Mouse (Mus musculus): ENCODE data around the gene Ipo8.
A peak's percentile ranks its signal among the peaks of the same experiment; 100 is the strongest.

Gene Ipo8

GRCm38 (mm10) chr6:148750183-148750582 lies 81.1 kb downstream of the Ipo8 start:
- Histone ChIP-seq H3K9me3 (ENCODE audit: low read length) (no peaks in the 10 kb centered on the region), H3K4me3 (replicated peaks; ENCODE audit: low read length) (no peak overlapping the region), H3K4me1 (replicated peaks; ENCODE audit: low read depth, low read length) (no peaks in the 10 kb centered on the region), H3K27me3 (ENCODE audit: insufficient read depth, low read length) (0 out of 2 replicates have a peak, but pooled peaks cover 3% of the 10 kb centered on the region), H3K36me3 (ENCODE audit: insufficient read depth, low read length) (no peaks in the 10 kb centered on the region)
- TF ChIP-seq CTCF (conservative IDR thresholded peaks at IDR 0.05; ENCODE audit: low read length) (no peak), POU5F1 (IDR thresholded peaks at IDR 0.05; ENCODE audit: borderline replicate concordance, low read length) (no peak), NANOG (IDR thresholded peaks at IDR 0.05; ENCODE audit: borderline replicate concordance, low read length) (no peak)

DNA sequence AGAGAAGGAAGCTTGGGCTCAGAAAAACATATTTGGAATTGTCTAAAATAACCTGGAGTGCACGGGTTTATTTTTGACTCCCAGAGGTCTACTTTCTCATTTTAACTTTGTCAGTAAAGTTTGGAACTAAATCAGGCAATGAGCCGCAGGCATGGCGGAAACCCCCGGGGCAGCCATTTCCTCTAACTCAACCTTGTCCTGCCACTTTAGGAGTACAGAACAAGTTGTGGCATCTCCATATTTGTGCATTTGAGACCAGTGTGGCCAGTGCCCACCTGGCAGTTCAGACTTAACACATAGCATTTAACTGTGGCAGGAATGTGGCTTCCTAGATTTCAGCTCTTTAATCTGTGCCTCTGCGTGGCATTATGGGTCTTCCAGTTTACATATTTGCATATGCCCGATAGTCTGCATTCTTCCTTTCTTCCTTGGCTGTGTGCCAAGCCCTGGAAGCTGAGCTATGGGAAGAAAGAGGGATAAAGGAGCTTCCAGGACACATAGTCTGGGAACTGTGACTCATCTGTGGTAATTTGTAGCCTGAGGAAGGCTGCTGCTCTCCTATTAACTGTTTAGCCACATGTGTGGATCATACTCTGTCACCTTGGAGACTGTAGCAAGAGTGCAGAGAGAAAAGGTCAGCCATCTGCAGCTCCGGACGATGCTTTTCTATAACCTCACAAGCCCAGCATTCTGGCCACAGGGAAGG lies 90.6 kb downstream of the Ipo8 start:
- Histone ChIP-seq H3K27me3 (ENCODE audit: insufficient read depth, low read length) (no peaks in the 10 kb centered on the region), H3K4me3 (replicated peaks; ENCODE audit: low read length) (no peak overlapping the region), H3K9me3 (ENCODE audit: low read length) (no peaks in the 10 kb centered on the region), H3K4me1 (replicated peaks; ENCODE audit: low read depth, low read length) (no peaks in the 10 kb centered on the region), H3K36me3 (ENCODE audit: insufficient read depth, low read length) (no peaks in the 10 kb centered on the region)
- TF ChIP-seq NANOG (IDR thresholded peaks at IDR 0.05; ENCODE audit: borderline replicate concordance, low read length), result no peak
- no peak for TF ChIP-seq POU5F1 (IDR thresholded peaks at IDR 0.05; ENCODE audit: borderline replicate concordance, low read length)
- TF ChIP-seq CTCF (conservative IDR thresholded peaks at IDR 0.05; ENCODE audit: low read length), result no peak

DNA sequence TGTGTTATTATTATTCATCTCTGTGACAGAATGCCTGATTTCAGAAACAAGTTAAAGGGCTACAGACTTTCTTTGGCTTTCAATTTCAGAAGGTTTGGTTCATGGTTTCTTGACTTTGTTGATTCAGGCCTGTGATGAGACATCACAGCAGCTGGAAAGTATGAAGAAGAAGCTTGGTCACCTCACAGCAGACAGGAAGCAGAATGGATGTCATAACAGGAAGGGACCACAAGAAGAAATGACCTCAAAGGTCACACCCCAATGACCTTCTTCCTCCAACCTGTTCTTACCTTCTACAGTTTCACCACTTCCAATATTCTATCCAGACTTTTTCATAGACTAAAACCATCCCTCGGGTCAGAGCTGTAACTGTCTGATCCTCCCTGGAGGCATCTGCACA lies 94.9 kb downstream of the Ipo8 start:
- Histone ChIP-seq H3K4me3 (replicated peaks; ENCODE audit: low read length) (no peak overlapping the region), H3K9me3 (ENCODE audit: low read length) (no peaks in the 10 kb centered on the region), H3K27me3 (ENCODE audit: insufficient read depth, low read length) (no peaks in the 10 kb centered on the region; the same call in 1 of the 2 replicates), H3K36me3 (ENCODE audit: insufficient read depth, low read length) (no peaks in the 10 kb centered on the region), H3K4me1 (replicated peaks; ENCODE audit: low read depth, low read length) (no peaks in the 10 kb centered on the region; the same call in 1 of the 2 replicates)
- TF ChIP-seq CTCF (conservative IDR thresholded peaks at IDR 0.05; ENCODE audit: low read length) (no peak), NANOG (IDR thresholded peaks at IDR 0.05; ENCODE audit: borderline replicate concordance, low read length) (no peak), POU5F1 (IDR thresholded peaks at IDR 0.05; ENCODE audit: borderline replicate concordance, low read length) (no peak)

GRCm38 (mm10) chr6:148734012-148734411 lies 97.3 kb downstream of the Ipo8 start:
- H3K4me3 ChIP-seq (replicated peaks; ENCODE audit: low read length), result peak overlapping the region; percentile 52
- TF ChIP-seq POU5F1 (IDR thresholded peaks at IDR 0.05; ENCODE audit: borderline replicate concordance, low read length) (no peak), NANOG (IDR thresholded peaks at IDR 0.05; ENCODE audit: borderline replicate concordance, low read length) (no peak), CTCF (conservative IDR thresholded peaks at IDR 0.05; ENCODE audit: low read length) (no peak)
- H3K9me3 ChIP-seq (ENCODE audit: low read length), result no peaks in the 10 kb centered on the region

DNA sequence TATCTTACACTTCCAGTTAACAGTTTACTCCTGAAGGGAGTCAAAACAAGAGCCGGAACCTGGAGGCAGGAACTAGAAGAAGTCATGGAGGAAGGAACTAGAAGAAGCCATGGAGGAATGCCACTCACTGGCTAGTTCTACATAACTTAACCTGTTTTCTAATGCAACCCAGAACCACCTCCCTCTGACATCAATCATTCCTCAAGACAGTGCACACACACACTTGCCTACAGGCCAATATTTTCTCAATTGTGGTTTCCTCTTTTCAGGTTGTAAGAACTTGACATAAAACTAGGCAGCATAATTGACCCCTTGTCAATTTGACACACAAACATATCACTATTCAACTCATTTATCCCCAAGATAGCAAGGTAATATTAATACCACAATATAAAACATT lies 98.3 kb downstream of the Ipo8 start:
- Histone ChIP-seq H3K4me3 (replicated peaks; ENCODE audit: low read length) (no peak overlapping the region), H3K9me3 (ENCODE audit: low read length) (no peaks in the 10 kb centered on the region), H3K36me3 (ENCODE audit: insufficient read depth, low read length) (no peaks in the 10 kb centered on the region), H3K4me1 (replicated peaks; ENCODE audit: low read depth, low read length) (no peaks in the 10 kb centered on the region; the same call in 1 of the 2 replicates), H3K27me3 (ENCODE audit: insufficient read depth, low read length) (no peaks in the 10 kb centered on the region; the same call in 1 of the 2 replicates)
- TF ChIP-seq POU5F1 (IDR thresholded peaks at IDR 0.05; ENCODE audit: borderline replicate concordance, low read length) (no peak), CTCF (conservative IDR thresholded peaks at IDR 0.05; ENCODE audit: low read length) (no peak), NANOG (IDR thresholded peaks at IDR 0.05; ENCODE audit: borderline replicate concordance, low read length) (no peak)

More at GRCm38 (mm10) chr6:148734012-148734411, 97.3 kb downstream of the Ipo8 start:
- Histone ChIP-seq H3K27me3 (ENCODE audit: insufficient read depth, low read length) (no peaks in the 10 kb centered on the region; the same call in 1 of the 2 replicates), H3K4me1 (replicated peaks; ENCODE audit: low read depth, low read length) (no peaks in the 10 kb centered on the region; the same call in 1 of the 2 replicates), H3K36me3 (ENCODE audit: insufficient read depth, low read length) (no peaks in the 10 kb centered on the region)

DNA sequence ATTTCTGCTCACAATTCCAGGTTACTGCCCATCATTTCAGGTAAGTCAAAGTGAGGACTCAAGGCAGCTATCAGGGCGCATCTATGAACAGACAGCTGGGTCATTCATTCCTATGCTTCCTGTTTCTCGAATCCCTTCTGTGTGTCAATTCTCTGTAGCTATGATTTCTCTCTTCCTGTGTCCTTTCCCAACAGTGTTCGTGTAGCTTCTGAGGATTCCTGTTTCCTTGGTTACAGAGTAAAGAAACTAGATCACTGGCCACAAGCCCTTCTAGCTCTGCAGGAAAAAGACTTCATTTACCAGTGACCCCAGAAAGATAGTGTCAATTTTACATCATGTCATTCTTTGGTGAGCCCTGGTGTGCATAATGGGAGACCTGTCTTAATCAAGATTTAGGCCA lies 102.7 kb downstream of the Ipo8 start:
- H3K4me1 ChIP-seq (replicated peaks; ENCODE audit: low read depth, low read length), result no peaks in the 10 kb centered on the region
- no peaks in the 10 kb centered on the region for H3K9me3 ChIP-seq (ENCODE audit: low read length)
- TF ChIP-seq NANOG (IDR thresholded peaks at IDR 0.05; ENCODE audit: borderline replicate concordance, low read length), result no peak
- no peak for TF ChIP-seq POU5F1 (IDR thresholded peaks at IDR 0.05; ENCODE audit: borderline replicate concordance, low read length)
- no peak overlapping the region for H3K4me3 ChIP-seq (replicated peaks; ENCODE audit: low read length)
- H3K36me3 ChIP-seq (ENCODE audit: insufficient read depth, low read length), result no peaks in the 10 kb centered on the region
- H3K27me3 ChIP-seq (ENCODE audit: insufficient read depth, low read length), result no peaks in the 10 kb centered on the region

GRCm38 (mm10) chr6:148727871-148728524 lies 103.3 kb downstream of the Ipo8 start:
- no peaks in the 10 kb centered on the region for H3K9me3 ChIP-seq (ENCODE audit: low read length)
- TF ChIP-seq NANOG (IDR thresholded peaks at IDR 0.05; ENCODE audit: borderline replicate concordance, low read length), result no peak
- TF ChIP-seq CTCF (conservative IDR thresholded peaks at IDR 0.05; ENCODE audit: low read length), result no peak
- TF ChIP-seq POU5F1 (IDR thresholded peaks at IDR 0.05; ENCODE audit: borderline replicate concordance, low read length), result no peak

DNA sequence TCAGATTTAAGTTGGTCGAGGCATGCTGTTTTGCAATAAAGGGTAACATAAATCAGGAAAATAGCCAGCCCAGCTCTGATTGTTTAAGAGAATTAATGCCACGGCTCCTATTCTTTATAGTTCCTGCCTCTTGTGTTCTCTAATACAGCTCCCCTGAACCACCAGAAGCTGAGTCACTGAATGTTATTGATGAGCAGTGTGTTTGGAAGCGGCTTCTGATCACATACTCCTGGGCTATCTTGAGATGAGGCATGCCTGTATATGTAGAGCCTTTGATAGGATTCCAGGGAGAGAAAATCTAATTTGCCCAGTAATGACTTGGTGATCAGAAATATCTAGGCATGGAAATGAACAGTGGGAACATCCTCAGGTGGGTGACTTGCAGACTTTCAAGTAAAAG lies 106.8 kb downstream of the Ipo8 start:
- Histone ChIP-seq H3K4me1 (replicated peaks; ENCODE audit: low read depth, low read length) (no peaks in the 10 kb centered on the region), H3K27me3 (ENCODE audit: insufficient read depth, low read length) (no peaks in the 10 kb centered on the region), H3K36me3 (ENCODE audit: insufficient read depth, low read length) (no peaks in the 10 kb centered on the region), H3K9me3 (ENCODE audit: low read length) (no peaks in the 10 kb centered on the region), H3K4me3 (replicated peaks; ENCODE audit: low read length) (no peak overlapping the region)
- TF ChIP-seq CTCF (conservative IDR thresholded peaks at IDR 0.05; ENCODE audit: low read length), result no peak
- no peak for TF ChIP-seq POU5F1 (IDR thresholded peaks at IDR 0.05; ENCODE audit: borderline replicate concordance, low read length)
- TF ChIP-seq NANOG (IDR thresholded peaks at IDR 0.05; ENCODE audit: borderline replicate concordance, low read length), result no peak

More at GRCm38 (mm10) chr6:148727871-148728524, 103.3 kb downstream of the Ipo8 start:
- no peaks in the 10 kb centered on the region for H3K4me1 ChIP-seq (replicated peaks; ENCODE audit: low read depth, low read length)
- no peaks in the 10 kb centered on the region for H3K27me3 ChIP-seq (ENCODE audit: insufficient read depth, low read length)
- H3K36me3 ChIP-seq (ENCODE audit: insufficient read depth, low read length), result no peaks in the 10 kb centered on the region
- no peak overlapping the region for H3K4me3 ChIP-seq (replicated peaks; ENCODE audit: low read length)

Data from E14TG2a.4 (cell line).